Mouse (Mus musculus): ENCODE measurements at regions not wholly inside any gene's neighbourhood (a gene's known extent, or its start where the extent isn't known, plus 50 kb on each side); places are given as distances from the start of the nearest gene placed in this dataset.

GRCm38 (mm10) chr17:45866876-45867652, 133.4 kb upstream of the 1600014C23Rik start:
- DNase-seq (ENCODE audit: low read depth, low spot score): no peak

- no peak for DNase-seq (ENCODE audit: low read depth, low spot score)
Observed at GRCm38 (mm10) chr17:45866346-45866745, 132.7 kb upstream of the 1600014C23Rik start.

GRCm38 (mm10) chr17:45865944-45866343, 132.3 kb upstream of the 1600014C23Rik start:
- DNase-seq (ENCODE audit: low read depth, low spot score): no peak

- DNase-seq (ENCODE audit: low read depth, low spot score): no peak
Observed at GRCm38 (mm10) chr17:45863471-45864205, 130.0 kb upstream of the 1600014C23Rik start.

- DNase-seq (ENCODE audit: low read depth, low spot score): no peak
Observed at GRCm38 (mm10) chr17:45863031-45863430, 129.4 kb upstream of the 1600014C23Rik start.

- DNase-seq (ENCODE audit: low read depth, low spot score): no peak
Observed at GRCm38 (mm10) chr17:45859441-45859840, 125.8 kb upstream of the 1600014C23Rik start.

- no peak for DNase-seq (ENCODE audit: low read depth, low spot score)
Observed at GRCm38 (mm10) chr17:45853931-45854653, 120.4 kb upstream of the 1600014C23Rik start.

GRCm38 (mm10) chr17:45852402-45852801, 118.8 kb upstream of the 1600014C23Rik start:
- DNase-seq (ENCODE audit: low read depth, low spot score): no peak

- DNase-seq (ENCODE audit: low read depth, low spot score): no peak
Observed at GRCm38 (mm10) chr17:45851723-45852396, 118.2 kb upstream of the 1600014C23Rik start.

- no peak for DNase-seq (ENCODE audit: low read depth, low spot score)
Observed at GRCm38 (mm10) chr17:45850976-45851375, 117.3 kb upstream of the 1600014C23Rik start.

- no peak for DNase-seq (ENCODE audit: low read depth, low spot score)
Observed at GRCm38 (mm10) chr17:45850174-45850573, 116.5 kb upstream of the 1600014C23Rik start.

GRCm38 (mm10) chr17:45848605-45849004, 115.0 kb upstream of the 1600014C23Rik start:
- DNase-seq (ENCODE audit: low read depth, low spot score): no peak

GRCm38 (mm10) chr17:45847701-45848378, 114.2 kb upstream of the 1600014C23Rik start:
- no peak for DNase-seq (ENCODE audit: low read depth, low spot score)

- DNase-seq (ENCODE audit: low read depth, low spot score): no peak
Observed at GRCm38 (mm10) chr17:45845832-45846231, 112.2 kb upstream of the 1600014C23Rik start.

- no peak for DNase-seq (ENCODE audit: low read depth, low spot score)
Observed at GRCm38 (mm10) chr17:45836731-45837130, 103.1 kb upstream of the 1600014C23Rik start.

- no peak for DNase-seq (ENCODE audit: low read depth, low spot score)
Observed at GRCm38 (mm10) chr17:45836253-45836652, 102.6 kb upstream of the 1600014C23Rik start.

GRCm38 (mm10) chr17:45834518-45835071, 101.0 kb upstream of the 1600014C23Rik start:
- no peak for DNase-seq (ENCODE audit: low read depth, low spot score)

GRCm38 (mm10) chr17:45830324-45830723, 96.7 kb upstream of the 1600014C23Rik start:
- DNase-seq (ENCODE audit: low read depth, low spot score): no peak

- no peak for DNase-seq (ENCODE audit: low read depth, low spot score)
Observed at GRCm38 (mm10) chr17:45829571-45829970, 95.9 kb upstream of the 1600014C23Rik start.

GRCm38 (mm10) chr17:45828843-45829242, 95.2 kb upstream of the 1600014C23Rik start:
- DNase-seq (ENCODE audit: low read depth, low spot score): no peak

Data from embryo, embryonic 11.5 days (tissue).